Mouse (Mus musculus): ENCODE measurements around the gene Cdc123.

The Cdc123 gene

GRCm38 (mm10) chr2:5804440-5805045 is 40.4 kb downstream of the Cdc123 start:
- no peak for DNase-seq (ENCODE audit: low read depth, low spot score)

- no peak for DNase-seq (ENCODE audit: low read depth, low spot score)
Measured at GRCm38 (mm10) chr2:5801927-5802590, 42.9 kb downstream of the Cdc123 start.

DNA sequence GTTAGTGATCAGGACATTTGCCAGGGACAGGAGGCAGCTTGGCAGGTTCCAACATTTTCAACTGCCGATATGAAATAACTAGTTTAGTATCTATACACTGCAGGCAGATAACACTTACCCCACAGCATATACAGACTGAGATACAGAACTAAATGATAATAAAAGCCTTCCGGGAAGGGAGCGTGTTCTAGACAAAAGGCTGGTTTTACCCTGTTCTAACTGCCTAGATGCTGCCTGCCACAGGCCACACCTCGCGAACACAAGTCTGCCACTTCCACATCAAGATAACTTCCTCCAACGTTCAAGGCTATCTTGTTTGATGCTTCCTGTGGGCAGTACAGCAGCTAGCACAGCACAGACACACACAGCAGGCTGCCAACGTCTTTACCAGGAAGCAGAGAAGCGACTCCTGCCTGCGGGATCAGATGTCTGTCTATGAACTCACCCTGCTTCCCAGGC is 43.8 kb downstream of the Cdc123 start:
- no peak for DNase-seq (ENCODE audit: low read depth, low spot score)

DNA sequence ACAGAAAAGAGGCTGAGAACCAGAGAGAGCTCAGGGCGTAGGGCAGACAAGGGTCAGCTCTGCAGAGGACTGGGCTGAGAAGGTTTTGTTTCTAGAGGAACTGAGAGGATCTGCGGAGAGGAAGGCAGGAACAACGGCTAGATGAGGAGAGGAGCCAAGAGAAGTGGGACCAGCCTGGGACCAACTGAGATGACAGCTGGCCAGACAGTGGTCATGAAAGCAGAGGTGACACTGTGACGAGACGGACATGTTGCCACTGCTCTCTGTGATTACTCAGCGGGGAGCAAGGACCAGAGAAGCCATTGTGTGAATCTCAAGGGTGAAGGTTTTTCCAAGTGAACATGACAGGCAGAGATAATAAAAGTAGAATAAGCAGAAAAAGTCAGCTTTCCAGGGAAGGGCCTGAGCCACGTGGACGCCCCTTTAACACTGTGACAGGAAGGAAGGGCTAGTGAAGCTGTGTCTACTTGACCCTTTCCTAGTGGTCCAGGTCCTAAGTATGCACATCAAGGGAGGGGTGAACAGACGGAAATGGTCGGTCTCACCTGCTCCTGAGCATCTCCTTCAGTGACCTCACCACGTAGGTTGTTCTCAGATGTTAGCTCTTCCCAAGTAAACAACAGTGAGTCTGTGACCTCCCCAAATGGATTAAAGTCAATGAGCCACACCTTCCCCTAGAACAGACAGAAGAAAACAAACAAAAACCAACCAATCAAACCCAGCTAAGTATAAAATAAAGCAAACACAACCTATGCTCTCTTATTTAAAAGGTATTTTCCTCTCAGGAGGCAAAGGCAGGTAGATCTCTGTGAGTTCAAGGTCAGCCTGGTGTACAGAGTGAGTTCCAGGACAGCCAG is 46.9 kb downstream of the Cdc123 start:
- no peak for DNase-seq (ENCODE audit: low read depth, low spot score)

DNA sequence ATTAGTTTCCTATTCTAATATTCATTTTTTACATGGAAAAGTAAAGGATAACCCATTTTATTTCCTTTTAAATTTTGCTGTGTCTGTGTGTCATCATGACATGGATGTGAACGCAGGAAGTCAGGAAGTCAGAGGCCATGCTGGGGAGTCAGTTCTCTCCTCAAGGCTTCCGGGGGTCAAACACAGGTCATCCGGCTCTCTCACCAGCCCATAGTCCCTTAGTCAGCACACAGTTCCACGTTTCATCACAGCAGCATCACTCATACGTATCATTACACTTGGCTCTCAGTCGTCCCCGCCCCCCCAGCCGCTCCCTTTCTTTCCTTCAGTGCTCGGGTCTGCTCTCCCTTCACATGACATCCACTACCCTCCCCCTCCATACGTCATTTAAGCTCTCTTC is 51.2 kb downstream of the Cdc123 start:
- DNase-seq (ENCODE audit: low read depth, low spot score): no peak

DNA sequence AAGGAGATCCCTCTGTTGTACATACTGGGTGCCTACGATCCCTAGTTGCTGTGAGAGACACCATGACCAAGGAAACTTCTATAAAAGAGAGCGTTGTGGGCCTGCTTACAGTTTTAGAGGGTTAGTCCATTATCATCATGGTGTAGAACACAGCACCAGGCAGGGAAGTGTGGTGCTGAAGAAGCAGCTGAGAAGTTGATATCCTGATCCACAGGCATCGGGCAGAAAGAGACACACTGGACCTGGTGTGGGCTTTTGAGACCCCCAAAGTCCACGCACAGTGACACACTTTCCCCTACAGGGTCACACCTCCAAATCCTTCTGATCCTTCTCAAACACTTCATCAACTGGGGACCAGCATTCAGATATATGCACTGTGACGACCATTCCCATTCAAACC is 52.9 kb downstream of the Cdc123 start:
- no peak for DNase-seq (ENCODE audit: low read depth, low spot score)

- DNase-seq (ENCODE audit: low read depth, low spot score): no peak
Measured at GRCm38 (mm10) chr2:5789625-5790160, 55.3 kb downstream of the Cdc123 start.

DNA sequence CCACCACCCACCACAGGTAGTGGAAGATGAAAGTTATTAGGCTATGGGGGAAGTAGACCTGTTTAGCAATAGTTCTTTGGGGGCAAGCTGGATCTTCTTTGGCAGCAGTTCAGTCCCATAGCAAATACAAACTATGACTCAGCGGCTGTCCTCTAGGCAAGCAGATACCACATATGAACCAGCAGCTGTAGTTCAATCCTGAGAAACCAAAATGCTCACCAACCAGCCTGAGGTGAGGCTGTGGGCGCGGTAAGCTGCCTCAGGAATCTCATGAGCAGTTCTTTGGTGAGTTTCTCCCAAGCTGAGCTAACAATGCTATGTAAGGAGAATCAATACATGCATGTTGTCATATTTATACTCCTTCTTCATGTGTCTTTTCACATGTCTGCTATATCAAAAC is 57.6 kb downstream of the Cdc123 start:
- DNase-seq (ENCODE audit: low read depth, low spot score): no peak

GRCm38 (mm10) chr2:5772464-5772863 is 72.5 kb downstream of the Cdc123 start:
- no peak for DNase-seq (ENCODE audit: low read depth, low spot score)

GRCm38 (mm10) chr2:5770708-5771241 is 74.2 kb downstream of the Cdc123 start:
- no peak for DNase-seq (ENCODE audit: low read depth, low spot score)

GRCm38 (mm10) chr2:5769630-5770029 is 75.3 kb downstream of the Cdc123 start:
- DNase-seq (ENCODE audit: low read depth, low spot score): no peak

DNA sequence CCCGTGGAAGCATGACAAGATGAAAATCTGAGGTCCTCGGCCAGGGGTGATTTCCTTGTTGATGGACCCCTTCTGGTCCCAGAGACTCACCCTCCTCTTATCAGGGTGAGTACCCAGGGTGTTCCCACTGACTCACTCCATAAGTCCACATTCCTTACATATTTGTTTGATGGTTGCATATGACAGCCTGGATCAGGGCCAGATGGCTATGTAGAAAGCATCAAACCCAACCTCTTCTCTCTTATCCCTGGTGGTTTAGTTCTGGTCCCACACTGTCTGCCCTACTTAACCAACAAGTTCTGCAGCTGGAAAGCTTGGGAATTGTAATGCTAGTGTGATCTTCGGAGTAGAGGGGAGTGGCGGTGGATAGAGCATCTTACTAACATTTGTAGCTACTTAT is 76.0 kb downstream of the Cdc123 start:
- DNase-seq (ENCODE audit: low read depth, low spot score): no peak

DNA sequence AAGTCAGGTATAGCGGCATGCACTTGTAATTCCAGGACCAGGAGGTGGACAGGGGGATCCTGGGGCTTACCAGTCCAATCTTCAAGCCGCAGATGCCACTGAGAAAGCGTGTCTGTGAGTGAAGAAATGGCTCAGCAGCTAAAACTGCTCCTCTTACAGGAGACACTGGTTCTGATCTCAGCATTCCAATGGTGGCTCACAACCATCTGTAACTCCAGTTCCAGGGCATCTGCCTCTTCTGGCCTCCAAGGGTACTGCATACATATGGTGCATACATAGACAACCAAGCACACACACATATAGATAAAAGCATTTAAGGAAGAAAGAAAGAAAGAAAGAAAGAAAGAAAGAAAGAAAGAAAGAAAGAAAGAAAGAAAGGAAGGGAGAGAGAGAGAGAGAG is 82.9 kb downstream of the Cdc123 start:
- DNase-seq (ENCODE audit: low read depth, low spot score): no peak

- DNase-seq (ENCODE audit: low read depth, low spot score): no peak
Measured at GRCm38 (mm10) chr2:5760479-5761008, 84.4 kb downstream of the Cdc123 start.

GRCm38 (mm10) chr2:5758569-5758968 is 86.4 kb downstream of the Cdc123 start:
- no peak for DNase-seq (ENCODE audit: low read depth, low spot score)

GRCm38 (mm10) chr2:5750872-5751271 is 94.1 kb downstream of the Cdc123 start:
- DNase-seq (ENCODE audit: low read depth, low spot score): no peak

- no peak for DNase-seq (ENCODE audit: low read depth, low spot score)
Measured at GRCm38 (mm10) chr2:5749210-5749609, 95.8 kb downstream of the Cdc123 start.

DNA sequence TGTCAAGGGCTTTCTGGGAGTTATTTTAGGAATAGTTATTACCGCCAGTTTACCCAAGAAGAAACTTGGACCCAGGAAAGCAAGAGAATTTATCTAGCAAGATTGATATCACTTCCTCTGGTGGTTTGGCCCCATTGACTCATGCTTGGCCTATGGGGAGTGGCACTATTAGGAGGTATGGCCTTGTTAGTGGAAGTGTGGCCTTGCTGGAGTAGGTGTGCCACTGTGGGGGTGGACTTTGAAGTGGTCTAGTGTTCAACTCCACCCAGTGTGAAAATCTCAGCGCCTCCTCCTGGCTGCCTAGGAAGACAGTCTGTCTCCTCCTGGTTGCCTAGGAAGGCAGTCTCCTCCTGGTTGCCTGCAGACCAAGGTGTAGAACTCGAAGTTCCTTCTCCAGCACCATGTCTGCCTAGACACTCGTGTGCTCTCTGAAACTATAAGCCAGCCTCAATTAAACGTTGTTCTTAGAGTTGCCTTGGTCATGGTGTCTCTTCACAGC is 97.4 kb downstream of the Cdc123 start:
- DNase-seq (ENCODE audit: low read depth, low spot score): no peak

- no peak for DNase-seq (ENCODE audit: low read depth, low spot score)
Measured at GRCm38 (mm10) chr2:5746529-5746928, 98.4 kb downstream of the Cdc123 start.
